Mouse (Mus musculus): ENCODE measurements around the gene Stoml2. TPM values are rescaled to one million over a fixed set of nuclear protein-coding genes. Genes with fewer than 3 reads are reported as not detected.
"Not testable (repeated sequence)": the region's sequence is repeated elsewhere in the genome, so short reads cannot be mapped to it uniquely, and the experiment has no call there.

The Stoml2 gene
- total RNA-seq, 2 experiments from 2014 or later, result 97.3 to 108 TPM

DNA sequence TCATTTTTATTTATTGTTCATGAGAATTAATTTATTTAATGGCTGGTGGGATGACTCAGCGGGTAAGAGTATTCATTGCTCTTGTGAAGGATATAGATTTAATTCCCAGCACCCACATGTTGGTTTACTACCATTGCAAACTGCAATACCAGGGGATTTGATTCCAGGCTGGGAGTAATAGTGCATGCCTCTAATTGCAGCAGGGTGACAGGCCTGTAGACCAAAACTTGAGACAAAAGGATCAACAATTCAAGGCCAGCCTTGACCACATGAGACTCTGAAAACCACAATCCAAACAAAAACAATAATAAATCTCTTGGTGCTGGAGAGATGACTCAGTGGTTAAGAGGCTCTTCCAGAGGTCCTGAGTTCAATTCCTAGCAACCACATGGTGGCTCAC is 19.4 kb downstream of the Stoml2 start:
- H3K27ac ChIP-seq, result no peak overlapping the region
- no peak overlapping the region for H3K4me3 ChIP-seq
- no peak for DNase-seq (ENCODE audit: low spot score in 2 of 2)
- TF ChIP-seq CTCF (conservative IDR thresholded peaks at IDR 0.05), result no peak

GRCm38 (mm10) chr4:43010161-43011038 is 21.1 kb downstream of the Stoml2 start, which contains the start of gene Fancg:
Gene Fancg (minus strand): TSS chr4:43010506.
- Histone ChIP-seq H3K27ac (peak within 1 kb of the TSS; percentile 54), H3K4me3 (peak within 1 kb of the TSS; percentile 79)
- no peak for TF ChIP-seq CTCF (conservative IDR thresholded peaks at IDR 0.05)
- DNase-seq (ENCODE audit: low spot score in 2 of 2), result peak; percentile 75 to 80

GRCm38 (mm10) chr4:43005765-43006164 is 25.7 kb downstream of the Stoml2 start:
- DNase-seq (ENCODE audit: low spot score in 2 of 2), result peak in 1 of 2 experiments; percentile 30
- TF ChIP-seq CTCF (conservative IDR thresholded peaks at IDR 0.05), result peak; percentile 79

GRCm38 (mm10) chr4:43004951-43005350 is 26.6 kb downstream of the Stoml2 start:
- Histone ChIP-seq H3K4me3 (no peak overlapping the region), H3K27ac (no peak overlapping the region)
- TF ChIP-seq CTCF (conservative IDR thresholded peaks at IDR 0.05), result no peak
- DNase-seq (ENCODE audit: low spot score in 2 of 2), result no peak

More at GRCm38 (mm10) chr4:43005765-43006164, 25.7 kb downstream of the Stoml2 start:
- Histone ChIP-seq H3K27ac (no peak overlapping the region), H3K4me3 (no peak overlapping the region)

DNA sequence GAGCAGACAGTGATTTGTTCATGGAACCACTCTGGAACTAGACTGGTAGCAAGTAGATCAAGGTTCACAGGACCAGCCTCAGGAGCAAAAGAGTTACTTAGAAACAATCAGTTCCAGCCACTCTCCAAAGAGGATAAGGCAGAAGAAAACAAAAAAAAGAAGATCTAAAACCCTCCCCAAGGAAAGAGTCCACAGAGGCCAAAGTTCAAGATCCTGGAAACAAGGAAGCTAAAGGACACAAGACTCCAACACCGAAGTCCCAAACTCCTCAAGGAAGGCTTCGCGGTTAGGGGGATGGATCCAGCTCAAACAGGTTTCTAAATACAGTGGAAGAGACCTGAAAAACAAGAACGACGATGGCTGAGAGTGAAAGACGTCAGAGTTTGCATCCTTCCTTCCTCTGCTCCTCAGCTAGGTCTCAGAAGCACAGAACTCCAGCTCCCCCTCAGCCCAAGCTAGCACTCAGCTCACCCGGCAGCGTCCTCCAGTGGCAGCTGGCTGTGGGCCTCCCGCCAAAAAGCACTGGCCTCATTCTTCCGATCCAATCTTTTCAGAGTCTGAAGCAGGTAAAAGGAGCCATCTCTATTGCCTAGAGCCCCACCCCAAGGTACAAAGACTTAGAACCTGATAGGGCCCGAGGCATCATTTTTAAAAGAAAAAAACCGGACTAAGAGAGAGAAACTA is 28.6 kb downstream of the Stoml2 start:
- Histone ChIP-seq H3K4me3 (no peak overlapping the region), H3K27ac (no peak overlapping the region)
- TF ChIP-seq CTCF (conservative IDR thresholded peaks at IDR 0.05), result no peak
- DNase-seq (ENCODE audit: low spot score in 2 of 2), result no peak

GRCm38 (mm10) chr4:43001272-43001671 is 30.2 kb downstream of the Stoml2 start:
- no peak for DNase-seq (ENCODE audit: low spot score in 2 of 2)
- no peak for TF ChIP-seq CTCF (conservative IDR thresholded peaks at IDR 0.05)
- H3K27ac ChIP-seq, result no peak overlapping the region; the same call in 1 of the 2 replicates
- H3K4me3 ChIP-seq, result no peak overlapping the region

- peak within 1 kb of the TSS; percentile 67 for H3K4me3 ChIP-seq
- peak within 1 kb of the TSS; percentile 95 for H3K27ac ChIP-seq
- DNase-seq (ENCODE audit: low spot score in 2 of 2), result peak; percentile 98 to 100
Measured at GRCm38 (mm10) chr4:43000141-43000986, 31.1 kb downstream of the Stoml2 start, which contains the start of gene Vcp. Gene Vcp (minus strand): TSS chr4:43000507.

DNA sequence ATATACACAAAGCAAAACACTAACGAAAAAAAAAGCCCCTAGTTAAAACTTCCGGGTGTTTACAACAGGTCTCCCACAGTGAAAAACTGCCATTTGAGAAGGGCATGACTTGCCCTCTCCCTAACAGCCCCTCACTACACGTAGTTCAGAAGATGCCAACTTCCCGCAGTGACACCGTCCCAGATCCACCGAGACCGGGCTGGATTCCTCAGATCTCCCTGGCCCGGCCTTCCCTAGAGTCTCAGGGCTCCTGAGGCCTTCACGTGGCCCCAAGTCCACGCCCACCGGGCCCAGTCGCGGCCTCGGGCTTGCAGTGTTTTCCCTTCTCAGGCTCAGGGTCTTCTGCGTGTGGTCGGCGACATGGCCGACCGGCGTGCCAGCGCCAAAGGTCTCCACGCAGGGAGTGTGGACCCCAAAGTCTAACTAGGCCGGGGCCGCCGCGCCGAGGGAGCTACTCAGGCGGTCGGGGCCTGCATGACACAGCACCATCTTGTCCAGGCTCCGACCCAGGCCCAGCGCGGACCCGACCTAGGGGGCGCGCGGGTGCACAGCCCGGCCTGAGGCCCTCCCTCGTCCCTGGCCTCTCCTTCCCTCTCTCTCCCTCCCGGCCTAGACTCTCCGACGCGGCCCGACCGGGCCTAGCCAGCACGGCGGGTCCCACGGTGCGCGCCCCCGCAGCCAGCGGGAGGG is 31.9 kb downstream of the Stoml2 start:
- peak; percentile 46 for TF ChIP-seq CTCF (conservative IDR thresholded peaks at IDR 0.05)
- H3K4me3 ChIP-seq, result peak overlapping the region; percentile 67
- H3K27ac ChIP-seq, result peak overlapping the region; percentile 95
- DNase-seq (ENCODE audit: low spot score in 2 of 2), result peak; percentile 53 to 55

GRCm38 (mm10) chr4:42998022-42998421 is 33.5 kb downstream of the Stoml2 start:
- no peak for TF ChIP-seq CTCF (conservative IDR thresholded peaks at IDR 0.05)
- no peak for DNase-seq (ENCODE audit: low spot score in 2 of 2)
- Histone ChIP-seq H3K27ac (no peak overlapping the region; the same call in 1 of the 2 replicates), H3K4me3 (peak overlapping the region; percentile 67)

- no peak overlapping the region for H3K4me3 ChIP-seq
- TF ChIP-seq CTCF (conservative IDR thresholded peaks at IDR 0.05), result peak; percentile 62
- no peak for DNase-seq (ENCODE audit: low spot score in 2 of 2)
- no peak overlapping the region for H3K27ac ChIP-seq
Measured at GRCm38 (mm10) chr4:42988296-42988695, 43.2 kb downstream of the Stoml2 start.

GRCm38 (mm10) chr4:42980467-42980866 is 51.0 kb downstream of the Stoml2 start:
- not testable (repeated sequence) for H3K4me3 ChIP-seq; H3K27ac ChIP-seq; DNase-seq (ENCODE audit: low spot score in 2 of 2)

- no peak for DNase-seq (ENCODE audit: low spot score in 2 of 2)
- Histone ChIP-seq H3K4me3 (no peak overlapping the region), H3K27ac (no peak overlapping the region)
- TF ChIP-seq CTCF (conservative IDR thresholded peaks at IDR 0.05), result peak; percentile 60
Measured at GRCm38 (mm10) chr4:42978062-42978461, 53.4 kb downstream of the Stoml2 start.

Other genes starting within 250 kb of the Stoml2 start
- gene Fam205a1, start 177.8 kb downstream of the Stoml2 start, total RNA-seq (2021), result not detected
- gene Gm12394, start 174.9 kb downstream of the Stoml2 start, total RNA-seq (2021), result 1 to 10 TPM in 1 of 2 experiments, under 1 TPM in 1; 0.90 to 1.0 TPM
- gene Fam205c, start 157.5 kb downstream of the Stoml2 start, total RNA-seq (2021), result under 1 TPM; 0.42 to 0.51 TPM
- gene Phf24, start 115.0 kb downstream of the Stoml2 start, total RNA-seq (2021), result 100 to 1,000 TPM; 154 to 155 TPM
- gene Dnajb5, start 81.9 kb downstream of the Stoml2 start, total RNA-seq (2021), result 100 to 1,000 TPM; 187 to 211 TPM
- gene 1700022I11Rik, start 62.1 kb downstream of the Stoml2 start, total RNA-seq (2021), result not detected
- 100 to 1,000 TPM; 171 to 184 TPM for gene Vcp, start 31.2 kb downstream of the Stoml2 start, total RNA-seq (2021)
- gene Fancg, start 21.2 kb downstream of the Stoml2 start, total RNA-seq (2021), result 10 to 100 TPM; 10.4 to 12.9 TPM
- gene Pigo, start 5.9 kb downstream of the Stoml2 start, total RNA-seq (2021), result 10 to 100 TPM; 28.0 to 30.0 TPM
- gene Fam214b, start 14.5 kb upstream of the Stoml2 start, total RNA-seq (2021), result 10 to 100 TPM; 36.1 to 40.3 TPM
- 10 to 100 TPM; 41.7 to 45.7 TPM for gene Unc13b, start 27.2 kb upstream of the Stoml2 start, total RNA-seq (2021)
- gene Atp8b5, start 235.4 kb upstream of the Stoml2 start, total RNA-seq (2021), result under 1 TPM; 0.29 to 0.31 TPM

Data from layer of hippocampus, adult 2 months (tissue).